Mouse (Mus musculus): Measurements from ENCODE around the gene Rab4a.

The Rab4a gene

DNA sequence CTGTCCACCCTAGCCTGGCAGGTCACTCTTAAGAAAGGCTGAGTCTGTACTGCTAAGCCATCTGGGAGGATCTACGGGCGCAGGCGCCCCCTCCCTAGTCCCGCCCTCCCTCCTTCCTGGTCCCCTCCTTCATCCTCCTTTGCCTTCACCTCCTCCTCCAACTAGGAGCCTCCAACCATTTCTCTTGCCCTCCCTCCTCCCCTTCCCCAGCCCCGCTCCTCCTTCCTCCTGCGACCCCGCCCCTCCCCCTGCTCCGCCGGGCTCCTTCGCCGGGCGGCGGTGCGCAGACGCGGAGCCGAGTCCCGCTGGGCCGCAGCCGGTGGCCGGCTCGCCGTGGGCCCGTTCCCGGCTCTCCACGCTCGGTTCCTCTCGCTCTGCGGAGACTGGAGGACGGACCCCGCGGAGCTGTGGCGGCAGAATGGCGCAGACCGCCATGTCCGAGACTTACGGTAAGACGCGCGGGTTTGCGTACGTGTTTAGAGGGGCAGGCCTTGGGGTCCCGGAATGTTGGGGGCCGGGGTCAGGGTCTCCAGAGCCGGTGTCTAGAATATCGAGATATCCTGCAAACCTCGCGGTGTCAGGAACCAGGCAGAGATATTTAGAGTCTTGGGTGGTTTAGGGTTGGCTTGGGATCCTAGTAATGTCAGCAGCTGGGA, at the start of gene Rab4a:
TSS of gene Rab4a (plus strand) at position 268 of the 656 bp plus-strand sequence.
- peak; percentile 94 for DNase-seq (ENCODE audit: low read depth, low spot score)

DNA sequence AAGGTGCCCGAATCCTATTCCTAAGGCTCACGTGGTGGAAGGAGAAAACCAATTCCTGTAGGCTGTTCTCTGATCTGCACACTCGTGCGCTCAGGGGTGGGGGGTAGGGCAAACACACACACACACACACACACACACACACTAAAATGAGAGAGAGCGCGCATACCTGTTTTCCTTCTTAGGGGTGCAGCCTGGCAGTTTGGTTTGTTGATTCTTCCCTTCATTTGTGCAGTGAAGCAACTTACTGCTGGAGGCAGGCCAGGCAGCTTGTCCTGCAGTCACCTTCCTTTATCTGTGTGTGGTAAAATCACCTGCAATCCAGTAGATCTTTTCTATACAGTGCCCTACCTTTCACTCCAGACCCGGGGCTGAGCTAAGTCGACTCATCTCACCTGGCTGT, 48.9 kb upstream of the Rab4a start:
- DNase-seq (ENCODE audit: low read depth, low spot score), result no peak

GRCm38 (mm10) chr8:123758935-123759334, 46.9 kb upstream of the Rab4a start:
- DNase-seq (ENCODE audit: low read depth, low spot score), result no peak

GRCm38 (mm10) chr8:123759933-123760332, 45.9 kb upstream of the Rab4a start:
- DNase-seq (ENCODE audit: low read depth, low spot score), result peak; percentile 79

DNA sequence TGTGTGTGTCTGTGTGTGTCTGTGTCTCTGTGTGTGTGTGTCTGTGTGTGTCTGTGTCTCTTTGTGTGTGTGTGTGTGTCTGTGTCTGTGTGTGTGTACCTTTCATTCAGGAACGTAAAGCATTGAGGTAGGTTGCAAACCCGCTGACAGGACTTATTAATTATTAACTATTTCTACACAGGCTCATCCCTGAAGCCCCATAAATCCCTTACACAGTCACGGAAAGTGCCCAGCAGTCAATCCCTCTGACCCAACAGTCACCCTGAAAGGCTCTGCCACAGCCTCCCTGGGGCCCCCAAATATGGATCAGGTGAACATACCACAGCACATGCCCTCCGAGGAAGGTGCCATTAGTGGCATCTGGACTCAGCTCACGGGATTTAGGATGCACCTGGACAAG, 45.2 kb upstream of the Rab4a start:
- no peak for DNase-seq (ENCODE audit: low read depth, low spot score)

DNA sequence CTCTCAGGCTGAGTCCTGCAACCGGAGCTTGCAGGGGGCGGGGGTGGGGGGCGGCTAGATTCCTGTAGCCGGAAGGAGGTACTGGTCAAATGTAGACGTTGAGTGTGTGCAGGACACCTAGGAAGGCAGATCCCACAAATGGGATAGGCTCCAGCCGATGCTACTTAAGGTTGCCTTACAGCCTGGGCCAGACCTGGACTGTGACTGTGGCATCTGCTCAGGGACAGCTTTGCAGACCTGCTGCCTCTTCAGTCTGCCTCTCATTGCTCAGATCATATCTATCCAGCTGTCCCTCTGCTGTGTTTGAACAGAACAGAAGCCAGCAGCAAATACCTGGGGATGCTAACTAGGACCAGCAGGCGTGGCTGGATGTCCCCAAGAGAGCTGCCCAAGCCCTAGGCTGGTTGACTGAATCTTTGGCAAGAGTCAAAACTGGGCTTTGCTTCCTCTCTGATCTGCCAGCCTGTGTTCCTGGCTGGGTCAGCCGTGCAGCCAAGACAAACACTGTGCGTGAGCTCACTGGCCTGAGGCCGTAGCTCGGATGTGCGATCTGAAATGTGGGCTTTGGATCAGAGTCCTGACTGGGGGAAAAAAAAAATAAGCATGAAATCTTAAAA, 44.4 kb upstream of the Rab4a start:
- no peak for DNase-seq (ENCODE audit: low read depth, low spot score)

DNA sequence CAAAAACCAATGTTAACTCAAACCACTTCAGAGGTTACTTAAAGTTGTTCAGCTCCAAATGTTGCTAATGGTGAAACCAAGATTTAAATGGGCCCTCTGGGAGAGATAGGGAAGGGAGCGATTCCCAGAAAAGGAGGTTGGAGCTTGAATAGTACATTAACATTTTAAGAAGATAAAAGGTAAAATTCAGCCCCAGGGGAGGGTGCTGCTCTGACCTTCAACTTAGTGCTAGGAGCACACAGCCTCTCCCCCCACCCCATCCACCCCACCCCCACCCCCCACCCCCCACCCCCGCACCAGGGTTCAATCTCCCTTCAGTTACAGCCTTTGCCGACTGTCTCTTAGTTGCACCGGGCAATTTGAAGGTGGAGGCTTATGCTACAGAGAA, 43.9 kb upstream of the Rab4a start:
- no peak for DNase-seq (ENCODE audit: low read depth, low spot score)

GRCm38 (mm10) chr8:123763355-123763754, 42.4 kb upstream of the Rab4a start:
- no peak for DNase-seq (ENCODE audit: low read depth, low spot score)

DNA sequence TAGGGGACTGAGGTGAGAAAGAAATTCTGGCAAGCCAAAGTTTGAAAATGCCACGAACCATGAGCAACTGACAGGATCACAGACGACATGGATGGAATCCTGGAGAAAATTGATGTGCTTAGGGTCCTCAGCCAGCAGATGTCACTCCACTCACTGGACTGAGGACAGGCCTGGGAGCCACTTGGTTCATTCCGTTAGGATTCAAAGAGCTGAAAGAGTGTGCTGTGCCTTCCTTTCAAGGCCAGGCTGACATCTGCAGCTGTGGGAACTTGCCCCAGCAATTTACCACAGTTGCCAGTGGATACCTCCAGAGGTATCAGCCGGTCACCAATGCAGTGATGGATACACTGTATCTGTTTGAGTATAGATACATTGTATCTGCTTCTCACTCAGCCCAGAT, 41.1 kb upstream of the Rab4a start:
- DNase-seq (ENCODE audit: low read depth, low spot score), result no peak

GRCm38 (mm10) chr8:123766516-123766915, 39.3 kb upstream of the Rab4a start:
- DNase-seq (ENCODE audit: low read depth, low spot score), result no peak

- no peak for DNase-seq (ENCODE audit: low read depth, low spot score)
Measured at GRCm38 (mm10) chr8:123767874-123768273, 37.9 kb upstream of the Rab4a start.

DNA sequence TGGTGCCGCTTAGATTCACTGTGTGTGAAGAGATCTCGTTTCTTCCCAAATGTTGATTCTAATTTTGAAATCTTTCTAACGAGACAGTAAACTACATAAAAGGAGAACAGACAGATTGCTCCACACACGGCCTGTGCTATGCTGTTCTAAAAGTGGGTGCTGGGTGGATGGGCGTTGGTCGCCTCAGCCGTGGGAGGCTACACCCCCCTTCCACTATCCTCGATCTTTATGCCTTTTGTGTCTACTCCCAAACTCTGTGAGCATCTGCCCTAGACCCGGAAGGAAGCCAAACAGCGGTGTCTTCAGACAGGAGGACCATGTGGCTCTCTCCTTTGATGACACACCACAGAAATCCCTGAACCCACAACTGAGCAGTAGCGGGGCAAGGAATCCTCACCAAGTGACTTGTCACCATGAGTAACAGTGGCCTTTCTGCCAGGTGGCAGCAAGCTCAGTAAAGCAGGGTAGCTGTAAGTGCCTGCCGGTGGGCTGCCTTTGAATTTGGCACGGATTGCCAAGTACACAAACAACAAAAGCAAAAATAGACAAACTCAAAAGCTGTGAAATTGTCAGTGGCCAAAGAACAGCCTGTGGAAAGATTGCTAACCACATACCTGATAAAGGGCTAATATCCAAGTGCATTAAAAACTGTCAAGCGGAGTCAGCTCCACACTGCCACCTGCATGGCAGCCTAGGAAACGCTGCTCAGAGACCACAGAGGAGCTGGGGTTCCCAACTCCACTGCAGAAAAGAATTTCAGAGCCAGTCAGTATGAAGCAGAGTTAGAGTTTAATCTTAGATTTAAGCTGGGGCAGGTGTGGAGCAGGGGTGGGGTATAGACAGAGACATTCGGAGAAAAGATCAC, 37.1 kb upstream of the Rab4a start:
- DNase-seq (ENCODE audit: low read depth, low spot score), result peak; percentile 60

DNA sequence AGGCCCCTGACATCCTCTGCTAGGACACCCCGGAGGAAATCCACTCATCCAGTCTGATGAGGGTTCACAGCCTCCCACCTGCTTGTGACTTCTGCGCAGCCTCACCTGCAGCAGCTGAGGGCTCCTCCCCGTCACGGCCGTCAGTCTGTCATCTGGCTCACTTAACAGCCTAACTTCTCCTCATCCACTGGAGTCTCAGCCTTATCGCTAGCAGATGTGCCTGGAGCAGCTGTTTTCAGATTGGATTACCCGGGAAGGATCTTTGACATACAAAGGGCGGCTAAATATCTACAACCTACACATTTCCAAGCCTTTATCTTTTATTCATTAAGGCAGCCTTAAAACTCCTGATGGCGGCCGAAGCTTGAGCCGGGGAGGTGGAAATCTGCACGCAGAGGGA, 32.3 kb upstream of the Rab4a start:
- DNase-seq (ENCODE audit: low read depth, low spot score), result no peak

GRCm38 (mm10) chr8:123774491-123774890, 31.3 kb upstream of the Rab4a start:
- DNase-seq (ENCODE audit: low read depth, low spot score), result no peak

DNA sequence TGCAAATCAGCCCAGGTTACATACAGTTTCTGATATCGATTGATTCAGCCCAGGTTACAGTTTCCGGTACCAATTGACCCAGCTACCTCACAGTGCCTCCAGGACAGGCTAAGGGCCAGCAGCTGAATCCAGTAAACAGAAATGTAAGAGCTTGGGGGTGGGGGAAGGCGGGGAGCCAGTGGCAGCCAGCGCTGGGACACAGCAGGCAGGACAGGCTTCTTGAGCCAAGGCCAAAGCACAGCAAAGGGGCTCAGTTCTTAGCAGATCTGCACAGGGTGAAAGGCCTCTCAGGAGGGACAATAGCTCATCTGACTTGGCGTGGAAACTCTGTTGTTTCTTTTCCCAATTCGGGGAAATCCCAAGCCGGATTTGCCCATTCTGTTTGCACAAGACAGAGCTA, 28.5 kb upstream of the Rab4a start:
- no peak for DNase-seq (ENCODE audit: low read depth, low spot score)

- DNase-seq (ENCODE audit: low read depth, low spot score), result no peak
Measured at GRCm38 (mm10) chr8:123780471-123780870, 25.3 kb upstream of the Rab4a start.

- DNase-seq (ENCODE audit: low read depth, low spot score), result no peak
Measured at GRCm38 (mm10) chr8:123781256-123781655, 24.5 kb upstream of the Rab4a start.

DNA sequence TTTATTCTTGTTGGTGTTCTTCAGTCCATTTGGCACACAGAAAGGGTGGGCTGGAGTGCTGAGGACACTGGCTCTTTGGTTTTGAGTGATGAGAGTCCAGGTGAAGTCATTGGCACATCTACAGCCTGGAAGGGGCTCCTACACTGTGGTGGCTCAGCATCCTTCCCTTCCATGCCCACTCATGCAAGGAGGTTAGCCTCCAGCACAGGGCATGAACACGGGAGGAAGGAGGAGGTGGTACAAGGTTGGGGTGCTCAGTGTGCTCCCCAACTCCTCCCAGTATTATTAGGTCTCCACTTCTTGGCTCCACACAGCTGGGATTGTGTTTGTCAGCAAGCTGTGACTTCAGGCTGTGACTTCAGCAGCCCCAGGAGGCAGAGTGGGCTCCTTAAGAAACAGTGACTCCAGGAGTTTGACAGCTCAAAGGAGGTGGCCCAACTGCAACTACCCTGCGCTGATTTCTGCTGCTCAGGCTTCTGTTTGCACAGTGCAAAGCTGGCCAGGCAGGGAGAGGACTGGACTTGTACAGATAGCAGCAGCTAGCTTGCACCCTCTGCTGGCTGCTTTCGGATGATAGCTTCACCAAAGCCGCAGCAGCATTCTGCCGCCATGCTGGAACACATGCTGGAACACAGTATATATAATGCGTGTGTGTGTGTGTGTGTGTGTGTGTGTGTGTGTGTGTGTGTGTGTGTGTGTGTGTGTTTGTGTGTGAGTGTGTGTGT, 22.1 kb upstream of the Rab4a start:
- DNase-seq (ENCODE audit: low read depth, low spot score), result peak; percentile 87

GRCm38 (mm10) chr8:123786166-123786565, 19.6 kb upstream of the Rab4a start:
- DNase-seq (ENCODE audit: low read depth, low spot score), result no peak

- no peak for DNase-seq (ENCODE audit: low read depth, low spot score)
Measured at GRCm38 (mm10) chr8:123786644-123787043, 19.1 kb upstream of the Rab4a start.

DNA sequence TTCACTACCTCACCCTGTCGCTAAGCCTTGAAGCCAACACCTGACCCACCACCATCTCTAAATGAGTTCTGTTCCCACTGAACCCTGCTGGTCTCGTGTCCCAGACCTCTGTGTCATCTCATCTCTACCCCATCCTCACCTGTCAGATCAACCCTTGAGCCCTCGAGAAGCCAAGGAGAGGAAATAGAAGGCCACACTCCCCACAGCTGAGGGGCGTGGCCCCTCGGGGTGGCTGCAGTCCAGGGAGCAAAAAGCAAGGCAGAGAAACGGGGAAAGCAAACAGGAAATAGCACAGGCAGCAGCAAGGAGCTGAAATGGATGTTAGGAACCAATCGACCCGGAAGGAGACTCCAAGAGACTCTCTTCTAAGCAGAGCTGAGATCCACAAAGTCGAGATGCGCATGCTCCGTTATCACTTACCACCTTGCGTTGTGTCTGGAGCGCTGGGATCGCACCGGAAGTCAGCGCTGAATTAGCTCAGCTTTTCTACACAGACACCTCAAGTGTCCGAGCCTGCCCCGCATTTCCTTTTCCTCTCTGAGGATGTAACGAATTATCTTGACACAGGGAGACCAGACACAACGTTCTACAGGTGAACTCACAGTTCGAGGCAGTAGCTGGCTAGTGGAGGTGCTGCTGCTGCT, 18.4 kb upstream of the Rab4a start:
- DNase-seq (ENCODE audit: low read depth, low spot score), result no peak

Data from mesoderm, embryonic 11.5 days (tissue).